Mouse (Mus musculus) layer of hippocampus, postnatal 25 days (tissue): ENCODE measurements around the gene Gm49510. TPM values are rescaled to one million over a fixed set of nuclear protein-coding genes. Genes with fewer than 3 reads are reported as not detected.
A peak's percentile ranks its signal among the peaks of the same experiment; 100 is the strongest.

Source experiments
- DNase-seq, 2 experiments: peaks; one replicate each; pipeline ENCODE4 v3.0.0; 2022; ENCODE audit warnings: mixed read lengths in 2 of 2, low spot score in 1 of 2; ENCODE audit errors: extremely low spot score in 1 of 2
- total RNA-seq, 2 experiments: library from RNA; stranded (reverse); gene quantifications; 2 replicates each; pipeline ENCODE4 v1.2.3; 2021

Gene Gm49510
- not detected for total RNA-seq

GRCm38 (mm10) chr15:78899409-78899739 lies at the start of gene Gm49510:
Gm49510 (plus strand) TSS chr15:78899667.
- DNase-seq, result no peak

- DNase-seq, result no peak
Measured at GRCm38 (mm10) chr15:78850059-78850824, 49.2 kb upstream of the Gm49510 start.

GRCm38 (mm10) chr15:78850944-78851343 lies 48.5 kb upstream of the Gm49510 start:
- no peak for DNase-seq

GRCm38 (mm10) chr15:78851505-78852153 lies 47.8 kb upstream of the Gm49510 start:
- DNase-seq, result peak; percentile 91 to 99

- DNase-seq, result no peak
Measured at GRCm38 (mm10) chr15:78855303-78855965, 44.0 kb upstream of the Gm49510 start, which contains the start of gene Lgals2. Lgals2 (minus strand) TSS chr15:78855529.

GRCm38 (mm10) chr15:78857009-78857408 lies 42.5 kb upstream of the Gm49510 start:
- DNase-seq, result peak in 1 of 2 experiments; percentile 49

GRCm38 (mm10) chr15:78859311-78859710 lies 40.2 kb upstream of the Gm49510 start:
- DNase-seq, result no peak

- DNase-seq, result no peak
Measured at GRCm38 (mm10) chr15:78859714-78860113, 39.8 kb upstream of the Gm49510 start.

GRCm38 (mm10) chr15:78862280-78862679 lies 37.2 kb upstream of the Gm49510 start:
- no peak for DNase-seq

- no peak for DNase-seq
Measured at GRCm38 (mm10) chr15:78863154-78863553, 36.3 kb upstream of the Gm49510 start.

GRCm38 (mm10) chr15:78863852-78864253 lies 35.6 kb upstream of the Gm49510 start:
- DNase-seq, result no peak

GRCm38 (mm10) chr15:78868398-78868797 lies 31.1 kb upstream of the Gm49510 start:
- DNase-seq, result no peak

- no peak for DNase-seq
Measured at GRCm38 (mm10) chr15:78868826-78869233, 30.6 kb upstream of the Gm49510 start.

- DNase-seq, result peak in 1 of 2 experiments; percentile 55
Measured at GRCm38 (mm10) chr15:78869775-78870174, 29.7 kb upstream of the Gm49510 start.

- DNase-seq, result no peak
Measured at GRCm38 (mm10) chr15:78872021-78872608, 27.4 kb upstream of the Gm49510 start.

- no peak for DNase-seq
Measured at GRCm38 (mm10) chr15:78873803-78874435, 25.5 kb upstream of the Gm49510 start.

GRCm38 (mm10) chr15:78874989-78875388 lies 24.5 kb upstream of the Gm49510 start:
- no peak for DNase-seq

GRCm38 (mm10) chr15:78875537-78875936 lies 23.9 kb upstream of the Gm49510 start:
- no peak for DNase-seq

GRCm38 (mm10) chr15:78876258-78876696 lies 23.2 kb upstream of the Gm49510 start:
- DNase-seq, result peak; percentile 52 to 70
